Mouse (Mus musculus): ENCODE measurements at regions not wholly inside any gene's neighbourhood (a gene's known extent, or its start where the extent isn't known, plus 50 kb on each side); places are given as distances from the start of the nearest gene placed in this dataset.

- no peak for DNase-seq (ENCODE audit: low spot score in 2 of 2)
Measured at GRCm38 (mm10) chr7:123589099-123589498, 88.8 kb upstream of the Zkscan2 start.

- peak in 1 of 2 experiments; percentile 6 for DNase-seq (ENCODE audit: low spot score in 2 of 2)
Measured at GRCm38 (mm10) chr7:123573721-123574120, 73.5 kb upstream of the Zkscan2 start.

DNA sequence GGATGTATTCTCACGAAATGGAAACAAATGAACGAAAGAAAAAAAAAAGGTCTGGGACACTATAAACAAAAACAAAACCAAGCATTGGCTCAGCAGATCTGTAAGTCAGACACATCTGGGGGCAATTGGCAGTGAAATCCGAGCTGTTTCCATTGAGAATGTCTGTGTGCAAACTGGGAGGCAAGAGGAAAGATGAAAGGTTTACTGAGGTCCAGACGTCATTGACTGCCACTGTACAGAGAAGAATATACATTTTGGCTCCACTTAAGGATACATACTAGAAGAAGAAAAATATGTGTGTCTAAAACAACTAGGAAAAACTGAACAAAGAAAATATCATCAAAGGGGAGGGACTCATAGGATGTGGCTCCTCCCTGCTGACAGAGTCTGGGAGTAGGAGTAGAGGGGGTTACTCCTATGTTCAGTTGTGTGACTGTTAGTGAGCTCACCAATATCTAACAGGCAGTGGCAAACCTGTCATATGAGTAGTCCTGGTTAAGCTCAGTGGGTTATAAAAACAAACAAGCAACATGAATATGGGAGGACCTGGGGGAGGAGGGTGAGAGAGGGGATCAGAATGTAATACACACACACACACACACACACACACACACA is 72.2 kb upstream of the Zkscan2 start:
- no peak for DNase-seq (ENCODE audit: low spot score in 2 of 2)

DNA sequence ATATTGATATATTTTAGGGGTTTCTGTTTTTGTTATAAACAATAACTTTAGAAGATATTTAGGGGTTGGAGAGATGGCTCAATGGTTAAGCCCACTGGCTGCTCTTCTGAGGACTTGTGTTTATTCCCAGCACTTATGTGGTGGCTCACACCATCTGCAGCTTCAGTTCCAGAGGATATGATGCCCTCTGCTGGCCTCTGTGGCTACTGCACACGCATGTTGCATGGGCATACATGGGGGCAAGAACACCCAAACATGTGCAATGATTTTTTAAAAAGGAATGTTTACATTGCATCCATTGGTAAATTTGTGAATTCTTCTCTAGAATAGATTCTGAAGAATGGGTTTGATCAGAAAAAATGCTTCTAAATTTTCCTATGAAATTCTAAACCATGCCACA is 66.0 kb upstream of the Zkscan2 start:
- no peak for DNase-seq (ENCODE audit: low spot score in 2 of 2)

DNA sequence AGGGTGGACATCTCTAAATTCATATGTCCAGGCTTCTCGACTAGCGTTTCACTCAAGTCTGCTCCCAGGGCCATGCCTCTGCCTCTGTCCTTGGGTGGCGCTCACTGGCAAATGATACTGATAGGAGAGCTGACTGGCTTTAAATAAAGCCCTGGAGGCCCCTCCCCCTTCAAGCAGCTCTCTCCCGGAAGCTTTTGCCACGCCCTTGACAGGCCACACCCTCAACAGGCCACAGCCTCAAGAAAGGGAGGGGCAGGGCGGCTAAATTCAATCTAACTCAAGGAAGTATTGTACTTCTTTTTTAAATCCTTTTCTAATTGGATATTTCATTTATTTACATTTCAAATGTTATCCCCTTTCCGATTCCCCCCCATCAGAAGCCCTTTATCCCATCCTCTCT is 59.3 kb upstream of the Zkscan2 start:
- DNase-seq (ENCODE audit: low spot score in 2 of 2): no peak
